Mouse (Mus musculus) midbrain, embryonic 13.5 days (tissue): Measurements from ENCODE around the gene Lrif1. TPM values are rescaled to one million over a fixed set of nuclear protein-coding genes. Genes with fewer than 3 reads are reported as not detected.
"Not testable (repeated sequence)": the region's sequence is repeated elsewhere in the genome, so short reads cannot be mapped to it uniquely, and the experiment has no call there.

ENCODE experiments used
- ATAC-seq: fragments of 200-750 bp; cut with Nextera tagmentation; 2 replicates; pipeline ENCODE4 v1.8.0; 2017; ENCODE audit warnings: mild to moderate bottlenecking, moderate TSS enrichment, moderate library complexity
- H3K27ac ChIP-seq: fragments of 300-500 bp; sonication (generic); 2 replicates; pipeline ENCODE4 v1.5.1; 2015; ENCODE audit warnings: inconsistent platforms, mild to moderate bottlenecking, moderate library complexity
- H3K27me3 ChIP-seq: fragments of 300-500 bp; sonication (generic); 2 replicates; pipeline ENCODE4 v1.6.1; 2015; ENCODE audit warnings: mild to moderate bottlenecking, inconsistent platforms
- H3K36me3 ChIP-seq: fragments of 300-500 bp; sonication (generic); 2 replicates; pipeline ENCODE4 v1.6.1; 2015; ENCODE audit warnings: mild to moderate bottlenecking, inconsistent platforms
- H3K4me1 ChIP-seq: fragments of 300-500 bp; sonication (generic); replicated peaks from 2 replicates; pipeline ENCODE4 v1.6.1; 2015; ENCODE audit warnings: inconsistent platforms
- H3K4me2 ChIP-seq: fragments of 300-500 bp; sonication (generic); replicated peaks from 2 replicates; pipeline ENCODE4 v1.6.1; 2015; ENCODE audit warnings: moderate library complexity, mild to moderate bottlenecking, inconsistent platforms
- H3K4me3 ChIP-seq: fragments of 300-500 bp; sonication (generic); replicated peaks from 2 replicates; pipeline ENCODE4 v1.5.1; 2015; ENCODE audit warnings: mild to moderate bottlenecking, inconsistent platforms
- H3K9ac ChIP-seq: fragments of 300-500 bp; sonication (generic); replicated peaks from 2 replicates; pipeline ENCODE4 v1.6.1; 2015; ENCODE audit warnings: mild to moderate bottlenecking, inconsistent platforms
- H3K9me3 ChIP-seq: fragments of 300-500 bp; sonication (generic); 2 replicates; pipeline ENCODE4 v1.6.1; 2016; ENCODE audit warnings: mild to moderate bottlenecking, inconsistent platforms
- WGBS: fragments of 180-500 bp; shearing (Covaris S2); methylation state at CpG from one replicate; pipeline ENCODE4 v1.1.7; 2015; 5-methylcytosine and 5-hydroxymethylcytosine counted together
- polyA plus RNA-seq: library from polyadenylated mRNA; unstranded; fragments of >200 nt; fragmentation: Nextera tagmentation; extraction: Ambion mirVana; gene quantifications from 2 replicates; pipeline ENCODE4 v1.2.1, GENCODE M21; 2015

The Lrif1 gene
- 21.6 and 24.4 TPM in 2 replicates for polyA plus RNA-seq

- WGBS: under 1% methylated on average over 20 of the region's 20 CpGs
Measured at GRCm38 (mm10) chr3:106684830-106685229, at the start of gene Lrif1. TSS of gene Lrif1 (plus strand) at chr3:106684987.

GRCm38 (mm10) chr3:106672811-106673210, 12.0 kb upstream of the Lrif1 start:
- not testable (repeated sequence) for ATAC-seq, H3K27me3 ChIP-seq, H3K27ac ChIP-seq, H3K4me1 ChIP-seq, H3K9ac ChIP-seq, H3K36me3 ChIP-seq, H3K4me3 ChIP-seq, H3K4me2 ChIP-seq, H3K9me3 ChIP-seq
- WGBS: 78% methylated on average over 14 of the region's 14 CpGs

More at GRCm38 (mm10) chr3:106684830-106685229, at the start of gene Lrif1:
- Histone ChIP-seq H3K9ac (peak within 1 kb of the TSS; percentile 78), H3K36me3 (no peaks in the 10 kb centered on the region), H3K27me3 (no peaks in the 10 kb centered on the region), H3K27ac (peak within 1 kb of the TSS; percentile 93), H3K9me3 (no peaks in the 10 kb centered on the region; the same call in 1 of the 2 replicates), H3K4me2 (peak within 1 kb of the TSS; percentile 53), H3K4me1 (peaks cover 3% of the 10 kb centered on the region; the same call in 1 of the 2 replicates), H3K4me3 (peak within 1 kb of the TSS; percentile 62)
- ATAC-seq: peak; percentile 99

GRCm38 (mm10) chr3:106685381-106685780, 594 bp downstream of the Lrif1 start:
- peak overlapping the region; percentile 78 for H3K9ac ChIP-seq
- ATAC-seq: no peak
- WGBS: 22% methylated on average over 1 of the region's 1 CpGs
- peak overlapping the region; percentile 62 for H3K4me3 ChIP-seq
- H3K9me3 ChIP-seq: peaks cover 3% of the 10 kb centered on the region
- H3K4me1 ChIP-seq: peaks cover 3% of the 10 kb centered on the region; the same call in 1 of the 2 replicates
- H3K27ac ChIP-seq: peak overlapping the region; percentile 93
- no peaks in the 10 kb centered on the region for H3K36me3 ChIP-seq
- H3K27me3 ChIP-seq: no peaks in the 10 kb centered on the region
- peak overlapping the region; percentile 53 for H3K4me2 ChIP-seq

- ATAC-seq: peak; percentile 99
- Histone ChIP-seq H3K4me1 (peaks cover 3% of the 10 kb centered on the region; the same call in 1 of the 2 replicates), H3K4me2 (peak overlapping the region; percentile 63), H3K36me3 (no peaks in the 10 kb centered on the region), H3K9ac (peak overlapping the region; percentile 65), H3K27me3 (peaks cover 9% of the 10 kb centered on the region), H3K4me3 (peak overlapping the region; percentile 64), H3K9me3 (peaks cover 1% of the 10 kb centered on the region; the same call in 1 of the 2 replicates), H3K27ac (peak overlapping the region; percentile 90)
- 1% methylated on average over 31 of the region's 31 CpGs for WGBS
Measured at GRCm38 (mm10) chr3:106721397-106722027, 36.7 kb downstream of the Lrif1 start.

- peak overlapping the region; percentile 90 for H3K27ac ChIP-seq
- H3K9ac ChIP-seq: peak overlapping the region; percentile 65
- WGBS: 2% methylated on average over 33 of the region's 33 CpGs
- H3K36me3 ChIP-seq: peaks cover 4% of the 10 kb centered on the region; the same call in 1 of the 2 replicates
- peak overlapping the region; percentile 63 for H3K4me2 ChIP-seq
- peak; percentile 97 for ATAC-seq
- H3K4me3 ChIP-seq: peak overlapping the region; percentile 64
- peaks cover 4% of the 10 kb centered on the region for H3K9me3 ChIP-seq
- H3K4me1 ChIP-seq: peaks cover 3% of the 10 kb centered on the region; the same call in 1 of the 2 replicates
- H3K27me3 ChIP-seq: peaks cover 9% of the 10 kb centered on the region
Measured at GRCm38 (mm10) chr3:106722028-106722945, 37.5 kb downstream of the Lrif1 start.

GRCm38 (mm10) chr3:106755898-106756297, 71.1 kb downstream of the Lrif1 start:
- no peaks in the 10 kb centered on the region for H3K36me3 ChIP-seq
- H3K4me1 ChIP-seq: no peaks in the 10 kb centered on the region
- H3K4me3 ChIP-seq: no peak overlapping the region
- ATAC-seq: no peak
- H3K27ac ChIP-seq: no peak overlapping the region
- 78% methylated on average over 1 of the region's 1 CpGs for WGBS
- no peaks in the 10 kb centered on the region for H3K27me3 ChIP-seq
- H3K4me2 ChIP-seq: no peak overlapping the region
- no peaks in the 10 kb centered on the region for H3K9me3 ChIP-seq
- H3K9ac ChIP-seq: no peak overlapping the region

GRCm38 (mm10) chr3:106771834-106772233, 87.0 kb downstream of the Lrif1 start:
- H3K4me3 ChIP-seq: no peak overlapping the region
- no peak overlapping the region for H3K4me2 ChIP-seq
- H3K4me1 ChIP-seq: no peaks in the 10 kb centered on the region
- no peaks in the 10 kb centered on the region for H3K9me3 ChIP-seq
- no peak overlapping the region for H3K9ac ChIP-seq
- no peaks in the 10 kb centered on the region for H3K36me3 ChIP-seq
- no peak overlapping the region for H3K27ac ChIP-seq
- ATAC-seq: no peak
- 93% methylated on average over 1 of the region's 1 CpGs for WGBS
- H3K27me3 ChIP-seq: no peaks in the 10 kb centered on the region

- Histone ChIP-seq H3K27me3 (no peaks in the 10 kb centered on the region), H3K9ac (no peak overlapping the region), H3K4me2 (no peak overlapping the region), H3K27ac (no peak overlapping the region), H3K4me3 (no peak overlapping the region), H3K36me3 (no peaks in the 10 kb centered on the region), H3K4me1 (no peaks in the 10 kb centered on the region), H3K9me3 (no peaks in the 10 kb centered on the region)
- 76% methylated on average over 3 of the region's 3 CpGs for WGBS
- no peak for ATAC-seq
Measured at GRCm38 (mm10) chr3:106785130-106785529, 100.3 kb downstream of the Lrif1 start.

Other genes starting within 250 kb of the Lrif1 start
- gene Dennd2d, start 202.6 kb upstream of the Lrif1 start, polyA plus RNA-seq: 0.09 and 0.18 TPM in 2 replicates
- 56.2 and 58.5 TPM in 2 replicates for gene Dram2, start 137.2 kb upstream of the Lrif1 start, polyA plus RNA-seq
- gene Cept1, start 137.2 kb upstream of the Lrif1 start, polyA plus RNA-seq: 38.0 and 39.3 TPM in 2 replicates
- 3.8 and 4.7 TPM in 2 replicates for gene Cd53, start 105.2 kb downstream of the Lrif1 start, polyA plus RNA-seq
- gene Olfr266, start 141.3 kb downstream of the Lrif1 start, polyA plus RNA-seq: not detected in 2 replicates